Mouse (Mus musculus): ENCODE results near the gene Pfdn6. TPM values are rescaled to one million over a fixed set of nuclear protein-coding genes. Genes with fewer than 3 reads are reported as not detected.
A peak's percentile ranks its signal among the peaks of the same experiment; 100 is the strongest.

Pfdn6 gene
- polyA plus RNA-seq, 1 experiment from 2014 or later, result 190 TPM

- Histone ChIP-seq H3K4me1 (ENCODE audit: control insufficient read depth, insufficient read depth, low read length) (peaks cover 12% of the 10 kb centered on the region), H3K9me3 (ENCODE audit: control insufficient read depth, low read length) (no peaks in the 10 kb centered on the region), H3K27ac (ENCODE audit: low read depth, low read length) (no peak overlapping the region), H3K27me3 (ENCODE audit: control insufficient read depth, insufficient read depth, low read length) (no peaks in the 10 kb centered on the region), H3K36me3 (ENCODE audit: control insufficient read depth, insufficient read depth, low read length) (peaks cover 14% of the 10 kb centered on the region), H3K4me3 (ENCODE audit: low read depth, low read length) (peak overlapping the region; percentile 81), H3K9ac (ENCODE audit: low read length) (peak overlapping the region; percentile 70), H3K4me2 (ENCODE audit: low read depth) (peak overlapping the region; percentile 95)
- 3% methylated on average over 26 of the region's 26 CpGs for WGBS
- DNase-seq (ENCODE audit: low spot score) (no peak), ATAC-seq (ENCODE audit: insufficient read depth, low FRiP score, low TSS enrichment) (0 out of 2 replicates have a peak, but pooled peaks have one; percentile 10)
Observed at GRCm38 (mm10) chr17:33940981-33941380, 838 bp upstream of the Pfdn6 start.

GRCm38 (mm10) chr17:33938783-33939182 lies 1.4 kb downstream of the Pfdn6 start:
- DNase-seq (ENCODE audit: low spot score) (no peak), ATAC-seq (ENCODE audit: insufficient read depth, low FRiP score, low TSS enrichment) (no peak)
- no peaks in the 10 kb centered on the region for H3K9me3 ChIP-seq (ENCODE audit: control insufficient read depth, low read length)
- WGBS, result 79% methylated on average over 11 of the region's 11 CpGs
- 0 out of 2 replicates have a peak overlapping the region, but pooled peaks have one; percentile 10 for H3K4me3 ChIP-seq (ENCODE audit: low read depth, low read length)
- peak overlapping the region; percentile 91; the same call in 1 of the 2 replicates for H3K4me2 ChIP-seq (ENCODE audit: low read depth)
- H3K36me3 ChIP-seq (ENCODE audit: control insufficient read depth, insufficient read depth, low read length), result peaks cover 13% of the 10 kb centered on the region
- H3K4me1 ChIP-seq (ENCODE audit: control insufficient read depth, insufficient read depth, low read length), result peaks cover 12% of the 10 kb centered on the region
- no peak overlapping the region for H3K27ac ChIP-seq (ENCODE audit: low read depth, low read length)
- H3K9ac ChIP-seq (ENCODE audit: low read length), result no peak overlapping the region
- H3K27me3 ChIP-seq (ENCODE audit: control insufficient read depth, insufficient read depth, low read length), result no peaks in the 10 kb centered on the region

- H3K4me1 ChIP-seq (ENCODE audit: control insufficient read depth, insufficient read depth, low read length), result peaks cover 12% of the 10 kb centered on the region
- no peak overlapping the region for H3K4me2 ChIP-seq (ENCODE audit: low read depth)
- H3K9ac ChIP-seq (ENCODE audit: low read length), result no peak overlapping the region
- H3K36me3 ChIP-seq (ENCODE audit: control insufficient read depth, insufficient read depth, low read length), result peaks cover 12% of the 10 kb centered on the region
- no peaks in the 10 kb centered on the region for H3K9me3 ChIP-seq (ENCODE audit: control insufficient read depth, low read length)
- H3K27ac ChIP-seq (ENCODE audit: low read depth, low read length), result no peak overlapping the region
- DNase-seq (ENCODE audit: low spot score) (no peak), ATAC-seq (ENCODE audit: insufficient read depth, low FRiP score, low TSS enrichment) (no peak)
- no peaks in the 10 kb centered on the region for H3K27me3 ChIP-seq (ENCODE audit: control insufficient read depth, insufficient read depth, low read length)
- no peak overlapping the region for H3K4me3 ChIP-seq (ENCODE audit: low read depth, low read length)
- WGBS, result 86% methylated on average over 15 of the region's 15 CpGs
Observed at GRCm38 (mm10) chr17:33936993-33937392, 3.1 kb downstream of the Pfdn6 start.

GRCm38 (mm10) chr17:33935422-33936055 lies 4.6 kb downstream of the Pfdn6 start:
- Histone ChIP-seq H3K9ac (ENCODE audit: low read length) (no peak overlapping the region), H3K36me3 (ENCODE audit: control insufficient read depth, insufficient read depth, low read length) (peaks cover 12% of the 10 kb centered on the region), H3K27ac (ENCODE audit: low read depth, low read length) (no peak overlapping the region), H3K27me3 (ENCODE audit: control insufficient read depth, insufficient read depth, low read length) (no peaks in the 10 kb centered on the region), H3K9me3 (ENCODE audit: control insufficient read depth, low read length) (no peaks in the 10 kb centered on the region), H3K4me1 (ENCODE audit: control insufficient read depth, insufficient read depth, low read length) (peaks cover 15% of the 10 kb centered on the region), H3K4me3 (ENCODE audit: low read depth, low read length) (no peak overlapping the region), H3K4me2 (ENCODE audit: low read depth) (no peak overlapping the region)
- 87% methylated on average over 21 of the region's 21 CpGs for WGBS
- no peak for DNase-seq (ENCODE audit: low spot score)
- no peak for ATAC-seq (ENCODE audit: insufficient read depth, low FRiP score, low TSS enrichment)

- Histone ChIP-seq H3K9me3 (ENCODE audit: control insufficient read depth, low read length) (no peaks in the 10 kb centered on the region), H3K9ac (ENCODE audit: low read length) (no peak overlapping the region), H3K4me3 (ENCODE audit: low read depth, low read length) (0 out of 2 replicates have a peak overlapping the region, but pooled peaks have one; percentile 2), H3K4me1 (ENCODE audit: control insufficient read depth, insufficient read depth, low read length) (peaks cover 9% of the 10 kb centered on the region; the same call in 1 of the 2 replicates), H3K27ac (ENCODE audit: low read depth, low read length) (no peak overlapping the region), H3K4me2 (ENCODE audit: low read depth) (no peak overlapping the region), H3K27me3 (ENCODE audit: control insufficient read depth, insufficient read depth, low read length) (no peaks in the 10 kb centered on the region), H3K36me3 (ENCODE audit: control insufficient read depth, insufficient read depth, low read length) (peaks cover 12% of the 10 kb centered on the region)
- ATAC-seq (ENCODE audit: insufficient read depth, low FRiP score, low TSS enrichment), result no peak
- 93% methylated on average over 15 of the region's 15 CpGs for WGBS
- no peak for DNase-seq (ENCODE audit: low spot score)
Observed at GRCm38 (mm10) chr17:33932970-33933369, 7.2 kb downstream of the Pfdn6 start.

- Histone ChIP-seq H3K4me2 (ENCODE audit: low read depth) (no peak overlapping the region), H3K9ac (ENCODE audit: low read length) (no peak overlapping the region), H3K9me3 (ENCODE audit: control insufficient read depth, low read length) (no peaks in the 10 kb centered on the region), H3K27me3 (ENCODE audit: control insufficient read depth, insufficient read depth, low read length) (no peaks in the 10 kb centered on the region), H3K4me3 (ENCODE audit: low read depth, low read length) (0 out of 2 replicates have a peak overlapping the region, but pooled peaks have one; percentile 2), H3K27ac (ENCODE audit: low read depth, low read length) (no peak overlapping the region), H3K36me3 (ENCODE audit: control insufficient read depth, insufficient read depth, low read length) (peaks cover 12% of the 10 kb centered on the region), H3K4me1 (ENCODE audit: control insufficient read depth, insufficient read depth, low read length) (peaks cover 9% of the 10 kb centered on the region; the same call in 1 of the 2 replicates)
- DNase-seq (ENCODE audit: low spot score), result no peak
- no peak for ATAC-seq (ENCODE audit: insufficient read depth, low FRiP score, low TSS enrichment)
- WGBS, result 91% methylated on average over 12 of the region's 14 CpGs
Observed at GRCm38 (mm10) chr17:33932448-33932847, 7.7 kb downstream of the Pfdn6 start.

- H3K36me3 ChIP-seq (ENCODE audit: control insufficient read depth, insufficient read depth, low read length), result peaks cover 10% of the 10 kb centered on the region
- no peak overlapping the region for H3K27ac ChIP-seq (ENCODE audit: low read depth, low read length)
- no peak overlapping the region for H3K9ac ChIP-seq (ENCODE audit: low read length)
- no peak for ATAC-seq (ENCODE audit: insufficient read depth, low FRiP score, low TSS enrichment)
- H3K4me3 ChIP-seq (ENCODE audit: low read depth, low read length), result no peak overlapping the region
- 88% methylated on average over 11 of the region's 11 CpGs for WGBS
- no peak for DNase-seq (ENCODE audit: low spot score)
- H3K4me2 ChIP-seq (ENCODE audit: low read depth), result no peak overlapping the region
- peaks cover 9% of the 10 kb centered on the region; the same call in 1 of the 2 replicates for H3K4me1 ChIP-seq (ENCODE audit: control insufficient read depth, insufficient read depth, low read length)
- H3K9me3 ChIP-seq (ENCODE audit: control insufficient read depth, low read length), result no peaks in the 10 kb centered on the region
- H3K27me3 ChIP-seq (ENCODE audit: control insufficient read depth, insufficient read depth, low read length), result no peaks in the 10 kb centered on the region
Observed at GRCm38 (mm10) chr17:33931947-33932346, 8.2 kb downstream of the Pfdn6 start.

- 31% methylated on average over 18 of the region's 18 CpGs for WGBS
- no peak for DNase-seq (ENCODE audit: low spot score)
- no peaks in the 10 kb centered on the region for H3K9me3 ChIP-seq (ENCODE audit: control insufficient read depth, low read length)
- H3K27me3 ChIP-seq (ENCODE audit: control insufficient read depth, insufficient read depth, low read length), result no peaks in the 10 kb centered on the region
- no peak for ATAC-seq (ENCODE audit: insufficient read depth, low FRiP score, low TSS enrichment)
- no peak overlapping the region for H3K27ac ChIP-seq (ENCODE audit: low read depth, low read length)
- H3K4me3 ChIP-seq (ENCODE audit: low read depth, low read length), result peak overlapping the region; percentile 91
- peak overlapping the region; percentile 88 for H3K9ac ChIP-seq (ENCODE audit: low read length)
- H3K4me1 ChIP-seq (ENCODE audit: control insufficient read depth, insufficient read depth, low read length), result peaks cover 9% of the 10 kb centered on the region; the same call in 1 of the 2 replicates
- H3K4me2 ChIP-seq (ENCODE audit: low read depth), result peak overlapping the region; percentile 99
- peaks cover 10% of the 10 kb centered on the region for H3K36me3 ChIP-seq (ENCODE audit: control insufficient read depth, insufficient read depth, low read length)
Observed at GRCm38 (mm10) chr17:33931159-33931866, 8.8 kb downstream of the Pfdn6 start.

All from neural tube, embryonic 11.5 days (tissue).